Mouse (Mus musculus) left cerebral cortex, adult 18-20 months (tissue): Measurements from ENCODE around the gene Spns1. TPM values are rescaled to one million over a fixed set of nuclear protein-coding genes. Genes with fewer than 3 reads are reported as not detected.
"Not testable (repeated sequence)": the region's sequence is repeated elsewhere in the genome, so short reads cannot be mapped to it uniquely, and the experiment has no call there.

Source experiments
- DNase-seq, 2 experiments: peaks; one replicate each; pipeline ENCODE4 v3.0.0; 2021 to 2022; ENCODE audit warnings: low spot score in 2 of 2, mixed read lengths in 1 of 2
- long read RNA-seq, 2 experiments: library from polyadenylated mRNA; stranded (forward); transcript quantifications; one replicate each; pipeline ENCODE4 v2.0.0; 2021
- total RNA-seq, 2 experiments: library from RNA; stranded (reverse); gene quantifications; 2 replicates each; pipeline ENCODE4 v1.2.3; 2021

Spns1 gene
- total RNA-seq, result 10 to 100 TPM; 84.7 to 85.3 TPM
- long read RNA-seq, experiment 1, transcript Spns1-201 (12 exons, 2,219 nt), result major isoform, 102 of 157 reads
- long read RNA-seq, experiment 1, partial matches to known transcripts, result 13 of 157 reads
- long read RNA-seq, experiment 1, other reads (novel, unspliced or antisense), result 40 of 157 reads
- long read RNA-seq, experiment 2, transcript Spns1-201 (12 exons, 2,219 nt), result major isoform, 64 of 97 reads
- long read RNA-seq, experiment 2, partial matches to known transcripts, result 12 of 97 reads
- long read RNA-seq, experiment 2, other reads (novel, unspliced or antisense), result 21 of 97 reads

DNA sequence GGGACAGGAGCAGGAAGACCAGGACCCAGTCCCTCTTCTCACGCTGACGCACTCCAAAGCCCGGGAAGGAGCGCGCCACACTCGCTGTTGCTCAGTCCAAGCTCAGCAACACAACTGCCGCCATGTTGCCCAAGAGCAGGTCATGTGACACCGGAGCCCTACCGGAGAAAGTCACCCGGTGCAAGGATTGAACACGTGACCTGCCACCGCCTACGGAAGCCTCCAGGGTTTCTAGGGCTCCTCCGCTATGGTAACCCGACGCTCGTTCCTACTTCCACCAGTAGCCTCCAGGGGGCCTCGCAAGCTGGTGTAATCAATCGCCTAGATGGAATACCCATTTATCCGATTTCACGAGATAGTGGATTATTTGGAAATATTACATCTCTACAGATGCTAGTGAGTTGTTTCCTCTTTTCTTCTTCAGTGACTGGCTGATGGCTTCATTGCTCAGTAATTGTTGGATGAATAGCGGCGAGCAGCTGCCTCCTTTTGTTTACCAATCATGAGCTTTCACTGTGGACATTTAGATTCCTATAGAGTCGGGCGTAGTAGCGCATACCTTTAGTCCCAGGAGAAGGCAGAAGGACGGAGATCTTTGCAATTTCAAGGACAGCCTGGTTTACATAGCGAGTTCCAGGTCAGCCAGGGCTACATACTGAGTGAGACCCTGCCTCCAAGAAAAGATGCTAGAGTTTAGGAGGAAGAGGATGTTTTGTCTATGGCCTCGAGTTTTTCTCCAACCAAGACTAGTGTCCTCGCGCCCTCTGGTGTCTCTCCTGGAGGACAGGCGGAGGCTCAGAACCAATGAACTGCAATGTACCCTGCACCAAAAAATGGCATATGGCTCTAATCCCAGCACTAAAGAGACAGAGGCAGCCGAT is at the start of gene Spns1:
Spns1 (minus strand) TSS at position 173 of the 881 bp plus-strand sequence.
- peak; percentile 99 to 100 for DNase-seq

DNA sequence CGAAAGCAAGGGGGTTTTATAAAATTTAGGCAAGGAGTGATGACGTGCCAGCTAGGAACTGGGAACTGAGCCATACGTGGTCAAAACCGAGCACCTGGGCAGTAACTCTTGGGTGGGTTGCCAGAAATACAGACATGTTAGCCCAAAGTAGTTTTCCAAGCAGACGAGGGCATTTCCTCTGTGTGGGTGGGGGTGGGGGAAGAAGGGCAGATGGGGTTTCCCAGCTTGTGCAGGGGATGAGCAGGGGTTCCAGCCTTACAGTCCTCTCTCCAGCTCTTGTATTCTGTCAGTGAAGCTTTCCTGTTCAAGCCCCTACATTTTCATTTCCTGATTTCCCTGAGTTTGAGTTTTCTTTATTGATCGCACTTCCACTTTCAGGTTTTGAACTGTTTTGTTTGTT is 46.9 kb upstream of the Spns1 start:
- no peak for DNase-seq

DNA sequence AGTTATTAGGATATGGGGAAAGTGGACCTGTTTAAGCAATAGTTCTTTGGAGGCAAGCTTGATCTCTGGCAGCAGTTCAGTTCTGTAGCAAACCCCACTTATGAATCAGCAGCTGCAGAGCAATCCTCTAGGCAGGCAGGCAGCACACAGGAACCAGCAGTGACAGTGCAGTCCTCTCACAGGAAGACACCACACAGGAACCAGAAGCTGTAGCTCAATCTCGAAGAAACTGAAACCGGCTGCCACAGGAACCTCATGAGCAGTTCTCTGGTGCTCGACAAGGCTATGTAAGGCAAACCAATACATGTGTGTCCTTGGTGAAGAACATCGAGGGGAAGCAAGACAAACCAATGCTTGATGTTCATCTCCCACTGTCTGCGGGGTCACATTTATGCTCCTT is 44.5 kb upstream of the Spns1 start:
- DNase-seq, result no peak

DNA sequence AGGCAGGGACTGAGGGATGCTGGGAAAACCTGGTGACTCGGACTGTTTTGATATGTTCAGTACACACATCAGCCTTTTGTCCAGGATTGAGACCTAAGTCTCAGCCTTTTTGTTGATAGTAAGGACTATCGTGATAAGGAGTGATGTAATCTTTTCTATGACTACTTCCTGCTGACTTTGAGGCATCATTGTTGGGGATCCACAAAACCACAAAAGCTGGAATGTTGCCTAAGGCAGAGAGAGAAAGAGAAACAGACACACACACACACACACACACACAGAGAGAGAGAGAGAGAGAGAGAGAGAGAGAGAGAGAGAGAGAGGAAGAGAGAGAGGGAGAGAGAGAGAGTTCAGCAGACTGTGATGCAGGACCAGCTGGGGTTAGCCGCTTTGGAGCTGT is 41.2 kb upstream of the Spns1 start:
- DNase-seq, result no peak

DNA sequence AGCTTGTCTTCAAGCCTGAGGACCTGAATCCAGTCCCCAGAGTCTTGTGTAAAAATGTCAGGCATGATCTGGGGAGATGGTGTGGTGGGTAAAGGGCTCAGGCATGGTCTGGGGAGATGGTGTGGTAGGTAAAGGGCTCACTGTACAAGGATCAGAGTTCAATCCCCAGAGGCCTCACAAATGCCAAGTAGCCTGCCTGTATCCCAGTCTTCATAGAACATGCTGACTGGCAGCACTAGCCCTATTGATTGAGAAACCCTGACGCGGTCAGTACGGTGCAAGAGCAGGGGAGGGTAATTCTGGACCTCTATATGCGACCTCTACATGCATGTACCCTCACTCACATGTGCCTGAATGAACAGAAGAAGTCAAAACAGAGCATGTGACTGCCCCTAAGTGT is 40.4 kb upstream of the Spns1 start:
- DNase-seq, result no peak

DNA sequence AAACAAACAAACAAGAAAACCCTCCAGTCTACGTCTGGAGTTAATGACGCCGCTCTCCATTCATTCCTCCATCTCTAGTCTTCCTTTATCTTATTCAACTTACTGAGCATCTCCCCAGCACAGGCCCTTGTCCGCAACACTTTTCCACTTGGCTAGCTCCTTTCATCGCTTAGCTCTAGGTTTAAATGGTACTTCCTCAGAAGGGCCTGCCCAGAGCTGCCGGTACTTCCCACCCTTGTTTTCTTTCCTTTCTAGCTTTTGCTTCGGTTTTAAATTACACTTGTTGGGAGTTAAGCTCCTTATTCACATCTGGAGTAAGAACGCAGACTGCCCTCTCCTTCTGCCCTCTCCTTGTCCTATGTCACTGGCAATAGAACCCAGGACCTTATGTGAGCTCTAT is 39.8 kb upstream of the Spns1 start:
- DNase-seq, result no peak

DNA sequence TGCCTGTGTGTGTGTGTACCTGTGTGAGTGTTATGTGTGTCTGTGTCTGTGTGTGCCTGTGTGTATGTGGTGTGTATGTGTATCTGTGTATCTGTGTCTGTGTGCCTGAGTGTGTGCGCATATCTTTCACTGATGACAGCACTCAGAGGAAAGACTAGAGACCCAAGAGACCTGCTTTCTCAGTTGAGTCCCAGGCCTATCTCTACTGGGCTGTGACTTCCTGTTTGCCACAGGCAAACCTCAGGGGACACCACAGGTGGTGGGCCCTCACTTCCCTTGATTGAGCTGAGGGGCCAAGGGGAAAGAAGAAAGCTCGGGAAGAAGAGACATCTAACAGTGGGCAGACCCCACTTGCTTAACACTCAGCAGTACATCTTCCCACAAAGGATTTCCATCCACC is 39.4 kb upstream of the Spns1 start:
- no peak for DNase-seq

DNA sequence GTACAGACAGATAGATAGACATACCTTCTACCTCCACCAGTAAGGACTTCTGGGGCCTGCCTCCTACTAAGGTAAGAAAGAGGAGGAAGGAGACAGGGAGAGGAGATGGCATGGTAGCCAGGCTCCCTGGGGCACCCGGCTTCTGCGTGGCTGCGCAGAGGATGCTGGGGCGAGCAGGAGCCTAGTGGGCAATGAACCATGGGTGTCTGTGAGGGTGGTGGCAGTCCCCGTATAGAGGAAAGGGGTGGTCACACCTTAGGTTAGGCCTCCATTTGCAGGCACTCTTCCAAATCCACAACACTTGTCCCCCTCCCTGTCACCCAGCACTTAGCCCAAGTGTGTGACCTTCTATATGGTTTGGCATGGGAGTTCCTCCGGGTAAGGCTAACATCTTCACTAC is 37.5 kb upstream of the Spns1 start, which contains the start of gene Cd19:
Cd19 (minus strand) TSS at position 165 of the 400 bp plus-strand sequence.
- no peak for DNase-seq

DNA sequence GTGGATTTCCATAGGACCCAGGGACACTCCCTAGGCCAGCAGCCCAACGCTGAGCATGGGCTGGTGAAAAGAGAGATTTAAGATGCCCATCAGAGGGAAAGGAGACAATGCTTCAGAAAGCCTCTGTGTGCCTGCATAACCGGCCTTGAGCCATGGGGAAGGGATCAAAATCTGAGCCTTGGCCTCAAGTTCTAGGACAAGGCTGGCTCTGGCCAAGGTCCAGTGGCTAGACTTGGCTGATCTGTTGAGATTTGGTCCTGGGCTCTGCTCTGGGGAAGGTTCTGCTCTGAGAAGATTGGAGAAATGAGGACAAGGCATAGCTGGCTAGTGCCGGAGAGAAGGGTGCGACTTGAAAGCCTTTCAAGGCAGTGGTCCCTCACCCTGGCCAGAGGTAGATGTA is 33.8 kb upstream of the Spns1 start:
- DNase-seq, result no peak

DNA sequence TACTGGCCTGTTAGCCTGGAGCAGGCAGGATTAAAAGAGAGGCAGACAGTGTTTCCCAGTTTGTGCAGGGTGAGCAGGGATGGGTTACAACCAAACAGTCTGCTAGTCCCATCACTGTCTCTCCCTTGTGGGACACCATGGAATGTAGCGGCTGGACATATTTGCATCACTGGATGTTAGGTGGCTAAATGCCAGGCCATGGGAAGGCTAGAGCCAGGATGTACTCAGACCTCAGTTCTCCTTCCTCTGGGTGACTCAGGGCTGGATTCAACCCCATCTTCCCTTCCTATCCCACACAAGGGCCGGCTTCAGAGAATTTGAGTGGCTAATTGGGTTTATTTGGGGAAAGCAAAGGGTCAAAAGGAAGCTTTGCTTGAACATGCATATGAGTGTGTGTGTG is 31.4 kb upstream of the Spns1 start:
- no peak for DNase-seq

DNA sequence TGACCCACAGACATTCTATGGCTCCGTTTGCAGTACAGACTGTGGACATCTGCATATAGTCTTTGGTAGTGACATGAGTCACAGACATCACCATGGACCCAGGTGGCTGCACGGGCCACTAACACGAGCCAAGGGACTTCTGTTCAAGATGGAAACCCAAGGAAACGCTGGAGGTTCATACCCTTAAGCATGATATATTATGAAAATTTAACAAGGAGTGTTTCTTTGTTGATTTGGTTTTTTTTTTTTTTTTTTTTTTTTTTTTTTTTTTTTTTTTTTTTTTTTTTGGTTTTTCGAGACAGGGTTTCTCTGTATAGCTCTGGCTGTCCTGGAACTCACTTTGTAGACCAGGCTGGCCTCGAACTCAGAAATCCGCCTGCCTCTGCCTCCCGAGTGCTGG is 25.3 kb upstream of the Spns1 start:
- DNase-seq, result not testable (repeated sequence)

DNA sequence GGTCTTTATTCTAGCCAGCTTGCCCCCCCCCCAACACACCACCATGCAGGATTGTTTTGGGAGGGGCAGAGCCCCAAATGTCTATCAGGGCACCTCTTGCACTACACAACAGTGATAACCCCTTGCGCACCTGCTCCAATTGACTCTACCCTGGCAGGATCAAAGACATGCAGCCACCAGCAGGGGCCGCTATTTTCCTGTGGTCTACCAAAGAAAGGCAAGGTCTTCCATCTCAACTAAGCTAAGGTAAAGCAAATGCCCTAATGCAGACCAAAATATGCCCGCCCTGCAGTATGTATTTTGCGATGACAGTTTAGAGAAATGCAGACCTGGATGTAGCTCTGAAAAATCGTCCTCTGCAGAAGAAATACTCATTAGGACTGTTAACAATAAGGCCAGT is 22.3 kb upstream of the Spns1 start:
- peak; percentile 78 to 83 for DNase-seq

DNA sequence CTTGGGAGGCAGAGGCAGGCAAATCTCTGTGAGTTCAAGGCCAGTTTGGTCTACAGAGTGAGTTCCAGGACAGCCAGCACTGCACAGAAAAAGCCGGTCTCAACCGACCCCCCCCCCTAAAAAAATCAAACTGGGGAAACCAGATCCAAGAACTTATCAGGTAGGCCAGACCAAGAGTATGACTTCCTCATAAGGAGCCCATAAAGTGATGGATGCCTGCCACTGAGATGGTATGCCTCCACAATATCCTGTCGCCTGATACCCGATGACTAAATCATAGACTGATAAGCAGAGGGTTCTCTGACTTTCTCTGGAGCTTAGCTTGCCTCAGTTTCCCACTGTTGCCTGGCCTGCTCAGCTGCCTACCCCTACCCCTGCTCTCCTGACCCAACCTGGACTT is 20.6 kb upstream of the Spns1 start:
- no peak for DNase-seq

DNA sequence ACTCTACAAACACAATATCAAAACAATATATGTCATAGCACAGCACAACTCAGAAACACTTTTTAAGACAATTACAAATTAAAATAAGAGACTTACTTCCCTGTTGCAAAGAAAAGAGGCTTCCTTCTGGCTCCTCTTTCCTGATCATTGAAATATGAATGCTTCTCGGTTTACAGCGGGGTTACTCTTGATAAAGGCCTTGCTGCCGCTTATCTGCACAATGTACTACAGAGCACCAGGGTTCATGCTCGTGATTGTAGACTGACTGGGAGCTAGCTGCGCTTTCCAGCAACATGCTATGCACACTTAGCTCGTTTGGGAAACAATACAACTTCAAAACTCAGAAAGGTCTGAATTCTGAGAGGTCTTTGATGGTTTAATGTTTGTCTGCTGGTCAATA is 20.0 kb upstream of the Spns1 start:
- no peak for DNase-seq

DNA sequence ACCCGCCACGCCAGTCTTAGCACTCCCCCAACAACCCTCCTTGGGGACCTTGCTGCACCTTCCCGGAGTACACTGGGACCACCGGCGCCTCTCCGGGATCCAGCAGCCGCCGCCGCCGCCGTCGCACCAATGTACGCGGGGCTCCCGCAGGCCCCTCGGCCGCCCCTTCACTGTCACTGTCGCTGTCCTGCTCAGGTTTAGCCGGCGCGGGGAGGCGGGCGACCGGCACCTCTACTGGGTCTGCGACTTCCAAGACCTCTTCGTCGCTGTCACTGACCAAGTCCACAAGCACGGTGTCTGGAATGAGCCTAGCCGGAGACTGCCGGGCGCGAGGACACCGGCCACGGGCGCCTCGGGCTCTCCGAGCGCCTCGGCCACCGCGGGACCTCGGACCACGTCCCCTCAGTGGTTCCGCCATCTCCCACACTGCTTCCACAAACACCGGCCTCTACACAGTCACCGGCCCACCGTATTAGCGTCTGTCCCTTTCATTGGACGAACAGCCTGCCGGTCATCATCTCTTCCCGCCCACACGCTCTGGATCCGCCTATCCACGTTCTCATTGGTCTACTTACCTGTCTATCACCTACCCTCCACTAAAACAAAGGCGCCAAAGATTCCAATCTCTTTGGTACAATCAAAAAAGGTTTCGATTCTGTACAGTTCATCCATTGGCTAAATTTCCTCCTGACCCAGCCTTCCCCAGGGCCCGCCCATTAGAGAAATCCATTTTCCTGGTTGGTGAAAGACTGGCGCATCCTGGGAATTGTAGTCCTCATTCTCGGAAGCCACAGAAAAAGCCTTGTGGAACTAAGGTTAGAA is 19.3 kb upstream of the Spns1 start, which contains the start of gene Nfatc2ip:
Nfatc2ip (minus strand) TSS at position 440 of the 822 bp plus-strand sequence.
- DNase-seq, result peak; percentile 96

DNA sequence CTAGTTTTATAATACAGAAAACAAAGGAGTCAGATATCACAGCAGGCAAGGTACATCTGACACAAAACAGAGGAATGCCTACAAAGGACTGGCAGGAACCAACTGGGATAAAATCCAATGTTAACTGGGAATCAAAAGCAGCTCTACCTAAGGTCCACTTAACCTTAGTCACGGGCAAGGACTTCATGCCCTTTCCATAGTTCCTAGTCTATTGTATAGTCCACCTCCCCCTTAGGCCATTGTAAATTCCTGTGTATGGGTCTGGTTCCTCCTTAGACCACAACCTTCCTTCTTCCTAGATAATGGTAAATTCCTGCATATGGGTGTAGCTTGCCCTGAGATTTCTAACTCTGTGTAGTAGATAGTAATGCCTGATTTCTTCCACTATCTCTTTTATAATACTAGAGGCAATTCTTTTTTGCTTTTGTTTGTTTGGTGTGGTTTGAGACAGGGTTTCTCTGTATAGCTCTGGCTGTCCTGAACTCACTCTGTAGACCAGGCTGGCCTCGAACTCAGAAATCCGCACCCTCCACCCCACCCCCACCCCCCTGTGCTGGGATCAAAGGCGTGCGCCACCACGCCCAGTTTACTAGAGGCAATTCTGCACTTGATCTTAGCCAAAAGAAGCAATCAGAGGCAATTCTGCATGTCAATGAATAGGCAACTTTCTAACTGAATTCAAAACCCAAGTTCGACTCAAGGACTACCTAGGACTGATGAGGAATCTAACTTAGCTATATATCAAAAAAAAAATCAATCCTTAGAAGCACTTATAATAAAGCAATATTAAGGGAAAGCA is 15.0 kb upstream of the Spns1 start:
- not testable (repeated sequence) for DNase-seq

DNA sequence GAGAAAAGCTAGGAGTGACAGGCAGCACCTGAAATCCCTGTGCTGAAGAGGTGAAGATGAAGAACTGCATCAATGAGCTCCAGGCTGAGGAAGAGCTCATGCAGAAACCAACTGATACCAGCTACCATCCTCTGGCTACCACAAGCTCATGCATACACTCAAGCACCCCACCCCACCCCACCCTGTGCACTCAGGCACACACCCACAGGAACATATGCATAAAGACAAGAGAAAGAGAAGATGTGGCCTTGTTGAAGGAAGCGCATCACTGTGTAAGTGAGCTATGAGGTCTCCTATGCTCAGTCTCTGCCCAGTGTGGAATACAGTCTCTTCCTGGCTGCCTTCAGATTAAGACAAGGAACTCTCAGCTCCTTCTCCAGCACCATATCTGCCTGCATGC is 10.9 kb upstream of the Spns1 start:
- DNase-seq, result no peak

DNA sequence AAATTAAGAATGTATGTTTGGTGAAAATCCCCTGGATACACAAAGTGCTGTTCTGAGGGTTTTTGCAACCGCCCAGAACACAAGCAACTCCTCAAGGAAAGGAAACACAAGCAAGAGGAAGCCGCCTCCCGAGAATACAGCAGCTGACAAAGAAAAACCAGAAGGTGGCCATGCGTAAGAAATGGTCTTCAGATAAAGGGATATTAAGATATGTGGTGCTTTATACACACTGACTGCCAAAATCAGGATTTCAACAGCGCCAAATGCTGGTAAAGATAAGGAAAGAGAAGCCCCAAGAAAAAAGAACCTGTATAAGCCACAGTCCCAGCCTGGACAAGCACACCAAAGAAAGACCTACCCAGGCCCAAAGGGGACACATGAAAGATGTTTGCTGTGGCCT is 6.3 kb upstream of the Spns1 start:
- no peak for DNase-seq

DNA sequence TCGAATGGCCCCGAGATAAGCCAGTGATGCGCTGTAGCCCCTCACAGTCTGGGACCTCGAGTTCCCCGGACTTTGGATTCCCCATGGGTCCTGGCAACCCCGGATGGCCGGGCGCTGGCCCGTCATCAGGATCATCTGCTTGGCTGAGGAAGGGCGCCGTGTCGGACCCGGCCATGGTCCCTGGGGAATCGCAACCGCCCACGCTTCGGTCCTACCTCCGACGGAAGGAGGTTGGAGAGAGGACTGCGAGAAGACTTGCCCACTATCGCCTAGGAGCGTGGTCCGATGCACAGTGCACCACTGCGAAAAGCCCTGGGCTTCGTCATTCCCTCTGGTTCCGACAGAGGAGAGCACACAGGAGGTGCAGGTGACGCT is 360 bp downstream of the Spns1 start:
- no peak for DNase-seq

DNA sequence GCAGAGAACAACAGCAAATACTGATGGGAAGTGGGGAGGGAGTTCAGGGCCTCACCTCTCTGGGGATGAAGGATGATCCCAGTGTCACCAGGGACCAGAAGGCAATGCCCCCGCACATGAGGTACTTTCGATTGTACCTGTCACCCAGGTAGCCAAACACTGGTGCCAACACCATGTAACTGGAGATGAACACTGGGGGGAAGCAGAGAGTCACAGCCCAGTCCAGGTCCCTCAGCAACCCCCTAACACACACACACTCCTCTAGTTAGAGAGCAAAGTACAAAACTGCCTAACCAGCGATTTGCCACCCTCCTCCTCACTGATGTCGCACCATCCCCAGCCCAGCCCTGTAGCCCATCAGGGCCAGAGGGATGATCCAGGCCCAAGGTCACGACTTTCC is 2.2 kb downstream of the Spns1 start:
- DNase-seq, result no peak

DNA sequence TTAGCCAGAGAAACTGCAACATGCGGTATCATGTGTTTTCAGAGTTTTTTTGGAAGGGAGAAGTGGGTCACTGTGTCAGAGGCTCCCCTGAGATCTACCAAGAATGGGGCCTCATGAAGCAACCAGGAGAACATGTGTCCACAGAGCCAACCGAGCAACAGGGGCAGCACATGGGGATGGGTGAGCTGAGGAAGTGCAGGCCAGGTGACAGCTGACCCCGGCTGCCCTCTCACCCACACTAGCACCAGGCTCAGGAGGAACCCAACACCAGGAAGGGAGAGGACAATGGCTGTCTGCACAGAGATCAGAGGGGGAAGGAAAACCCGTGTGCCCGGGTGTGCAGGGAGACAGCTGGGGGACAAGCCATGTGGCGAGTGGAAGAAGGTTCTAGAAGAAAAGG is 2.7 kb downstream of the Spns1 start:
- DNase-seq, result no peak
